Mouse (Mus musculus) forebrain, embryonic 10.5 days (tissue): Measurements from ENCODE around the gene Frem1. TPM values are rescaled to one million over a fixed set of nuclear protein-coding genes. Genes with fewer than 3 reads are reported as not detected.
A peak's percentile ranks its signal among the peaks of the same experiment; 100 is the strongest.

Experiments used
- DNase-seq: peaks from one replicate; pipeline ENCODE4 v3.0.0-alpha.2; 2017; ENCODE audit warnings: low spot score; ENCODE audit errors: extremely low spot score
- H3K27ac ChIP-seq: fragments of 300-500 bp; sonication (generic); 2 replicates; pipeline ENCODE4 v1.5.1; 2016; ENCODE audit warnings: mild to moderate bottlenecking
- H3K27me3 ChIP-seq: fragments of 300-500 bp; sonication (generic); 2 replicates; pipeline ENCODE4 v1.6.1; 2016; ENCODE audit warnings: mild to moderate bottlenecking; ENCODE audit not compliant: poor library complexity, severe bottlenecking
- H3K36me3 ChIP-seq: fragments of 300-500 bp; sonication (generic); replicated peaks from 2 replicates; pipeline ENCODE4 v1.6.1; 2016; ENCODE audit warnings: mild to moderate bottlenecking, moderate library complexity
- H3K4me1 ChIP-seq: fragments of 300-500 bp; sonication (generic); 2 replicates; pipeline ENCODE4 v1.6.1; 2016
- H3K4me3 ChIP-seq: fragments of 300-500 bp; sonication (generic); 2 replicates; pipeline ENCODE4 v1.5.1; 2016; ENCODE audit warnings: mild to moderate bottlenecking, moderate library complexity
- H3K9me3 ChIP-seq: fragments of 300-500 bp; sonication (generic); 2 replicates; pipeline ENCODE4 v1.6.1; 2016; ENCODE audit warnings: mild to moderate bottlenecking, moderate library complexity
- WGBS: fragments of 180-500 bp; shearing (Covaris S2); methylation state at CpG from one replicate; pipeline ENCODE4 v1.1.7; 2016; 5-methylcytosine and 5-hydroxymethylcytosine counted together
- polyA plus RNA-seq: library from polyadenylated mRNA; unstranded; fragments of >200 nt; fragmentation: Nextera tagmentation; extraction: Ambion mirVana; gene quantifications from 2 replicates; pipeline ENCODE4 v1.2.1, GENCODE M21; 2016

Frem1 gene
- 6.2 and 7.2 TPM in 2 replicates for polyA plus RNA-seq

DNA sequence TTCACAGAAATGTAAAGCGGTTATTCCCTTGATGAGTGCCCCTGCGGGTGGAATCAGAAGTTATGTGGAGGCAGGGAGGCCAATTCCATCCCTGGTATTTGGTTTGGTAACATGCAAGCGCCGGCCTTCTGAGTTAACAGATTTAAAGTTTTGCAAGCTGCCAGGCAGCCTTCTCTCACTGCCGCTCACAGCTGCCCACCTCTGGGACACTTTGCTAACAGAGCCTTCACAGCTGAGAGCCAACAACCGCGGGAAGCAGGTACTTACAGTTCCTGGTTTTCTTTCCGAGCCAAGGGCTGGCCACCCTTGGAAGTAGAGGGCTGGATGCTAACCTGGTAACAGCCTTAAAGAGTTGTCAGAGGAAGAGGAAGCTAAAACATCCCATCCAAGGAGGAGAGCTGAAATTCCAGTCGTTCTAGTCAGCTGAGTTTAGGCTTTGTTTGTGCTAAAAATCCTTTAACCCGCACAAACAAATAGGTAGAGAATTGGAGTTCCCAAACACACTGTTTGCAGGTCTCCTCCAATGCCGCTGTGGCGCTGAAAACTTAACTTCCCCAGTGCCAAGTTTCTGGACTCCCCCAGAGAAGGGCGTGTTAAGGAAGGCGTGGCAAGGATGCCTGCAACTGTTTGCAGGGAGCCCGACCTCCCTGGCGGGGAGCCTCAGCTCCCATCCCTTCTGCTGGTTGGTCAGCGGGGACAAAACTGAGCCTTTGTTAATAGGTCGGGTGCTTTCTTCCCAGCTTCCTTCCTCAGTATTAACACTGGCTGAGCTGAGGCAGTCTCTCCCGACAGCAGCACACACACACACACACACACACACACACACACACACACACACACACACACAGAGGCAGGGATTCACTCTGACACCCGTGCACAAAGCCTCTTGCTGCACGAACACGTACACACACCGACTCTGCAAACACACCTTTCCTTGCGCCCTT, at the start of gene Frem1:
Gene Frem1 (minus strand): TSS at position 706 of the 944 bp plus-strand sequence.
- H3K27me3 ChIP-seq = peaks cover 42% of the 10 kb centered on the region
- no peaks in the 10 kb centered on the region for H3K9me3 ChIP-seq
- H3K4me1 ChIP-seq = peaks cover 62% of the 10 kb centered on the region
- no peaks in the 10 kb centered on the region for H3K36me3 ChIP-seq
- WGBS = 1% methylated on average over 24 of the region's 24 CpGs
- DNase-seq = peak; percentile 63
- peak within 1 kb of the TSS; percentile 53 for H3K4me3 ChIP-seq
- peak within 1 kb of the TSS; percentile 79 for H3K27ac ChIP-seq

DNA sequence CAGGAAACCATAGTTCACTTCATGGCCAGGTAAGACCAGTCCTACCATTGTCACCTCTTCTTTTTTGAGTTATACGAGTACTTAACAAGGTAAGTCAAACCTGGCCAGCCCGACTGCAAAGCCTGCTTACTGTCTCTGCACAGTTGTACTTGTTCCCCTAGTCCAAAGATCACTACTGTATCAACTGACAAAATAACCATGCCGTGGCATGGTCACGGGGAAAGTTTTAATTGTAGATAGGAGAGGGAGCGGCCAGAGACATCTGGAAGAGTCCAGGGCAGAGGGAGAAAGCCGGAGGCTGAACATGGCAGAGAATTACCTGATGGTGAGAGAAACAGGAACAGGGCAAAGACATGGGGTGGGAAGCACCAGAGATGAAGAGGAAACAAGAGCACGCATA, 46.9 kb upstream of the Frem1 start:
- Histone ChIP-seq H3K27ac (no peak overlapping the region), H3K4me3 (no peak overlapping the region), H3K4me1 (peaks cover 19% of the 10 kb centered on the region), H3K36me3 (no peaks in the 10 kb centered on the region), H3K27me3 (no peaks in the 10 kb centered on the region), H3K9me3 (no peaks in the 10 kb centered on the region)
- WGBS = 90% methylated on average over 7 of the region's 7 CpGs
- DNase-seq = no peak

DNA sequence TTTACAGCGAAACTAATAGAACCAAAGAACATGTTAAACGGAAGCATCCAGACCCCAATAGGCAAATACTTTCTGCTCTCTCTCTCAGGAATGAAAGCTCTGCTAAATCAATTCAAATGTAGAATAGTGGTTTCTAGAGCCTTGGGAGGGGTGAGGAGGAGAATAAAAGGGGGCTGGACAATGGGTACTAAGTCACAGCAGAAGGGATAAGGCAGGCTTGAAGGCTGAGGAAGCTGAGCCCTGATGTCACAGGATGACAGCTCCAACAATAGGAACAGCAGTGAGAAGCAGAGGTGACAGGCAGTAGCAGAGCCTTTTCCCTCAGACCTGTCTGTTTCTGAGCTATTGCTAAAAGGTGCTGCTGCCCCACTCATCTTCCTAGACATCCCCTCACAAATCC, 41.8 kb upstream of the Frem1 start:
- Histone ChIP-seq H3K4me3 (no peak overlapping the region), H3K9me3 (no peaks in the 10 kb centered on the region), H3K27ac (no peak overlapping the region), H3K36me3 (no peaks in the 10 kb centered on the region), H3K27me3 (no peaks in the 10 kb centered on the region), H3K4me1 (peaks cover 21% of the 10 kb centered on the region)
- no peak for DNase-seq
- 49% methylated on average over 2 of the region's 2 CpGs for WGBS

DNA sequence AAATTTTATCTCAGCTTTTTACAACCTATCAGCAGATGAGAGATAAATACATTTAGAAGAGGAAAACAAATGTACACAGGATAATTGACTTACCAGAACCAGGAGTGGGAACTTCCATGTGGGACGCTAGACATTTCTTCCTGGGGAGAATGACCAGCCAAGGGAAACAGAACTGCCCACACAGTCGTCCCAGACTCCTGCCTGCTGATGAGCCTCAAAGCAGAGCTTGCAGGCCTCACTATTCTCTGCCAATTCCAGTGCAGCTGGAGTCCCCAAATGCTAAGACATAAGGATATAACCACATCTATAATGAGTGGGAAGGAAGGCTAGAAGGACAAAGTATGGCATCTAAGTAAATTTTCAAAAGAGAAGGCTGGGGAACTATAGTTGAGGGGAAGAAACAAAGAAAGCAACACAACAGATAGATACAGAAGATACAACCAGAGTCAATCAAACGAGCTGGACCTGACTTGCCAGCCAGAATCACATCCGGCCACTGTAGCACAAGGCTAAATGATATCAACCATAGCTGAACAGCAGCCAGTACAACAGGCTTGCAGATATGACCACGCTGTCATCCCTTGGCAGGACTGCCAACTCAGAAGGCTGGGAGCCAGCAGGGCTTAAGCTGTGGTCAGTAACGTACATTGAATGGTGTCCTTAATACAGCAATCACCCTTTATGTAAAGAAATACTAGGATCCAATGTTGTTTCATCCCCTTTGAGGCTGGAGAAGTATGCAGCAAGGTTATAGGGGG, 38.7 kb upstream of the Frem1 start:
- Histone ChIP-seq H3K4me3 (no peak overlapping the region), H3K9me3 (no peaks in the 10 kb centered on the region), H3K4me1 (peaks cover 11% of the 10 kb centered on the region), H3K27ac (no peak overlapping the region), H3K27me3 (no peaks in the 10 kb centered on the region), H3K36me3 (no peaks in the 10 kb centered on the region)
- DNase-seq = no peak
- 81% methylated on average over 6 of the region's 6 CpGs for WGBS

DNA sequence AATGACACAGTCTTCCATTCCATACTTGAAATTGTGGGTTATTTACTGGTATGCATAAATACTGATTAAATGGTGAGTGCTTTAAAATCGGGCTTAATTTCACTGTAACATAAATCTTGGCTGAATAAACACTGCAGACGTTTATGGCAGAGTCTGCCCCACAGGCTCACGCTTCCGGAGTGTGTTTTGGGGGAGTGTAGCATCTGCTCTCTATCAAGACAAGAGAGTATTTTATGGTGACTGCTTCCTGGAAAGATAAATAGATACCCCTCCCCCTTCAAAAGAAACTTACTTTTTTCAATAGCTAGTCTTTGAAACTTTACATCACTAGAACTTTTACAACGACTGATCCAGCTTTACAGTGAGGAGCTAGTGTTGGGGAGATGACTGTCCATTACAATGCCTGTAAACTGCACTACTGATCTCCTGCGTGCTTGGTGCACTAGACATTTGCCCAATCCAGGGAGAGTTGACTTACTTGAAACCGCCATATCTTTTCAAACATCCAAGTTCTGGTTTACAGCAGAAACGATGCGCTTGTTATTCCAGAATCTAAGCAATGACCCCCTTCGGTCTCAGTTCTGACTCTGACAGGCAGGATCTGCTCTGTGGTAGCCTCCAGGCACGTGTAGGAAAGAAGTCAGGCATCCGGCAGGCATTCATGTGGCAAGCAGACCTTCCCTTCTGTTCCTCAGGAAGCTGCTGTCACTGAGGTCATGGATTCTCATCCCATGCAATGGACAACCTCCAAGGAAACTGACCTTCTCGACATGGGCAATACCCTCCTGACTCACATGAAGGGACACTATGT, 28.4 kb upstream of the Frem1 start:
- Histone ChIP-seq H3K36me3 (no peaks in the 10 kb centered on the region), H3K9me3 (no peaks in the 10 kb centered on the region), H3K4me1 (no peaks in the 10 kb centered on the region), H3K4me3 (no peak overlapping the region), H3K27me3 (no peaks in the 10 kb centered on the region), H3K27ac (no peak overlapping the region)
- 66% methylated on average over 13 of the region's 13 CpGs for WGBS
- DNase-seq = no peak

DNA sequence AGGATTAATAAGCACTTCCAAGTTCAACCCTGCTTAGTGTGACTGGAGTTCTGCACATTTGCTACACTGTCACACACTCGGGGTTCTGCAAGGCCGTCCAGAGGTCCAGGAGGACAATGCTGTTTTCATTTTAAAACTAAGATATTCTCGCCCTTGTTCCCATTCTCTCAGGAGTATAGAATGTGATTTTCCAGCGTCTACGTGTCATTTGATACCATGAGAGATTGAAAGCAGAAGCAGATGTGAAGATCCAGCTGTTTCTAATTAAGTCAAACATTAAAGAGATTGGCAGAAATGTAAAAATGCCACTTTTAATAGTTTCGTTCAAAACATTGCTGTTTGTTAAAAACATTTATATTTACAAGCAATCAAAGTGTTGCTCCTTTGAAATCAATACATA, 12.1 kb upstream of the Frem1 start:
- Histone ChIP-seq H3K4me1 (peaks cover 6% of the 10 kb centered on the region; the same call in 1 of the 2 replicates), H3K4me3 (no peak overlapping the region), H3K27me3 (no peaks in the 10 kb centered on the region), H3K9me3 (no peaks in the 10 kb centered on the region; the same call in 1 of the 2 replicates), H3K36me3 (no peaks in the 10 kb centered on the region), H3K27ac (no peak overlapping the region)
- no peak for DNase-seq
- 61% methylated on average over 6 of the region's 6 CpGs for WGBS

DNA sequence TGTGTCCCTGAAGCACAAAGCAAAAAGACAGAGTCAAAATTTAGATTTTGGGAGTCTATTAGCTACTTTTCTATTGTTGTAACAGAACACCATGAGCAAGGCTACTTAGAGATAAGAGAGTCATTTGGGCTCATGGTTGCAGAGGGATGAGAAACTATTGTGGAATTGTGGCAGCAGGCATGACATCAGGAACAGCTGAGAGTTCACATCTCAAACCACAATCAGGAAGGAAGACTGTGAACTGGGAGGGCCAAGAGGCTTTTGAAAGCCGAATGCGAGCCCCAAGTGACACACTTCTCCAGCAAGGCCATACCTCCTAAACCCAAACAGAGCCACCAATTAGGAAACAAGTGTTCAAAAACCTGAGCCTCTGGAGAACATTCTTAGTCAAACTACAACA, 9.4 kb upstream of the Frem1 start:
- H3K4me1 ChIP-seq = peaks cover 11% of the 10 kb centered on the region
- H3K27me3 ChIP-seq = no peaks in the 10 kb centered on the region
- no peaks in the 10 kb centered on the region; the same call in 1 of the 2 replicates for H3K9me3 ChIP-seq
- H3K27ac ChIP-seq = no peak overlapping the region
- H3K4me3 ChIP-seq = no peak overlapping the region
- 93% methylated on average over 2 of the region's 2 CpGs for WGBS
- peak; percentile 4 for DNase-seq
- no peaks in the 10 kb centered on the region for H3K36me3 ChIP-seq

DNA sequence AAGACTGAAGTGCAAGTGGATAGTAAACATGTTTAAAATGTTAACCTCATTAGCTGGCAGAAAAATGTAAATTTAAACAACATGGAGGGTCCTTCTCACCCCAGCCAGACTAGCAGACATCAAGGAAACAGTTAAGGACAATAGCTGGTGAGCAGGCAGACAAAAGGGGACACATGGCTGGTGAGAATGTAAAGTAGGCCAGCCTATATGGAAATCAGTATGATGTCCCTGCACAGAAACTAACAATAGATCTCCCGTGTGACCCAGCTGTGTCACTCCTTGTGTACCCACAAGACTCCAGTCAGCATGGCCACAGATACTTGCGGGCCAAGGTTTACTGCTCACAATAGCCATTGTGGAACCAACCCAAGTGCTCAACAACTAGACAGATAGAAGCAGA, 6.5 kb upstream of the Frem1 start:
- Histone ChIP-seq H3K36me3 (no peaks in the 10 kb centered on the region), H3K27me3 (no peaks in the 10 kb centered on the region), H3K9me3 (no peaks in the 10 kb centered on the region; the same call in 1 of the 2 replicates), H3K4me3 (no peak overlapping the region), H3K27ac (no peak overlapping the region), H3K4me1 (peaks cover 6% of the 10 kb centered on the region)
- WGBS = 66% methylated on average over 2 of the region's 2 CpGs
- peak; percentile 5 for DNase-seq

DNA sequence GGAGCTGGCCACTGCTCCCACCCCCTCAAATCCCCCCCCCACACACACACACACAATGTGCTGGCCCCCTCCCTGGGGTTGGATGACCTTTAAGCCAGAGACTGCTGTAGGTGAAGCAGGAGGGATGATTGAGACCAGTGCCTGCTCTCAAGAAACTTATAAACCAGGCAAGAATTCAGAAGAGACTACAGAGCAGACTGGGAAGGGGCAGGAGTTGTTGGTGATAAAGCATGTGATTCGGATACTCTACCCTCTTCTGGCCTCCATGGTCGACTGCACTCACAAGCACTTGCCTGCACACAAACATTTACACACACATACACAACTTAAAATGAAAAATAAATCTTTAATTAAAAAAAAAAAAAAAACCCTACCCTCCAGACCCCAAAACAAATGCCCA, 6.0 kb upstream of the Frem1 start:
- peaks cover 5% of the 10 kb centered on the region for H3K4me1 ChIP-seq
- DNase-seq = peak; percentile 11
- WGBS = 68% methylated on average over 2 of the region's 2 CpGs
- no peaks in the 10 kb centered on the region for H3K36me3 ChIP-seq
- no peaks in the 10 kb centered on the region for H3K27me3 ChIP-seq
- no peak overlapping the region for H3K4me3 ChIP-seq
- 0 out of 2 replicates have a peak overlapping the region, but pooled peaks have one; percentile 27 for H3K27ac ChIP-seq
- no peaks in the 10 kb centered on the region; the same call in 1 of the 2 replicates for H3K9me3 ChIP-seq

DNA sequence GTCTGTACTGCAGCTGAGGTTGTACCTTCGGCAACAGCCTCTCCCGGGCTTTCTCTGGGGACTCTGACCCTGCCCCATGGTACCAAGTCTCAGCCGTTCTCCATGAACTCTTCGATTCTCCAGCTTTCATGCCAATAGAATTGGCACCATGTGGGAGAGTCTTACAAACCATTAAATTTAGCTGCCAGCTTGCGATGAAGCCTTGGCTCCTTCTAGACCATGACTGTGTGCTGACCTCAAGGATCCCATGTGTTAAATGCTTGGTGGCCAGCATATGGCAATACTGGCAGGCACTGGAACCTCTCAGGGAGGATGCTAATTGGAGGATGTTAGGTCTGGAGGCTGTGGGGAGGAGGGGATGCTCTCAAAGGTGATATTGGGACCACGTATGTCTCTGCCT, 4.4 kb upstream of the Frem1 start:
- WGBS = 93% methylated on average over 6 of the region's 6 CpGs
- no peak overlapping the region for H3K4me3 ChIP-seq
- no peaks in the 10 kb centered on the region for H3K36me3 ChIP-seq
- H3K4me1 ChIP-seq = peaks cover 21% of the 10 kb centered on the region
- peaks cover 2% of the 10 kb centered on the region; the same call in 1 of the 2 replicates for H3K27me3 ChIP-seq
- peak; percentile 9 for DNase-seq
- H3K27ac ChIP-seq = no peak overlapping the region
- no peaks in the 10 kb centered on the region; the same call in 1 of the 2 replicates for H3K9me3 ChIP-seq

DNA sequence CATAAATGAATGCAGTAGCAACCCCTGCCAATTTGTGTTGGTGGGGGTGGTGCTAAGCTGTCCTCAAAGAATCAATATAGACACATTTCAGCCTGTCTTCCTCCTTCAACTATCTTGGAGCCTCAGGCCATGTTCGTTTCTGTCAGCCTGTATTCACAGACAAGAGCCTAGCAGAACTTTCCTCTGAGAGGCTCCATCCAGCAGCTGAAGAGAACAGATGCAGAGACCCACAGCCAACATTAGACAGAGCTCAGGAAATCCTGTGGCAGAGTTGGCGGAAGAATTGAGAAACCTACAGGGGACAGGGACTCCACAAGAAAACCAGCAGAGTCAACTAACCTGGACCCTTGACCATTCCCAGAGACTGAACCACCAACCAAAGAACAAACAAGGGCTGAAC, 3.3 kb upstream of the Frem1 start:
- Histone ChIP-seq H3K27ac (no peak overlapping the region), H3K4me3 (no peak overlapping the region), H3K36me3 (no peaks in the 10 kb centered on the region), H3K9me3 (no peaks in the 10 kb centered on the region; the same call in 1 of the 2 replicates), H3K4me1 (peaks cover 32% of the 10 kb centered on the region), H3K27me3 (peaks cover 12% of the 10 kb centered on the region)
- DNase-seq = peak; percentile 4
- 72% methylated on average over 2 of the region's 2 CpGs for WGBS

DNA sequence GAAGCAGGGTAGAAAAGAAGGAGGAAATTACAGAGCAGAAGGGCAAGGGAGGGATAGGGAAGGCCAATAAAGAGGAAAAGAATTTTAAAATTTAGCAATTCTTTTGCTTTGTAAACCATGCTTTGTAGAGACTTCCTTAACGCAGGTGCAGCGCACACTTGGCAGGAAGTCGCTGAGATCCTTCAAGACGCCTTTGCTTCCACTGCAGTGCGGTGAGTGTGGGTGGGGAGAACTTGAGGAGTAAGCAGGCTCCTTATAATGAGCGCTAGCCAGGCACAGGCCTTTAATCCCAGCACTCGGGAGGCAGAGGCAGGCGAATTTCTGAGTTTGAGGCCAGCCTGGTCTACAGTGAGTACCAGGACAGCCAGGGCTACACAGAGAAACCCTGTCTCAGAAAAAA, 1.1 kb upstream of the Frem1 start:
- H3K27me3 ChIP-seq = peaks cover 30% of the 10 kb centered on the region
- H3K4me3 ChIP-seq = no peak overlapping the region
- DNase-seq = no peak
- H3K9me3 ChIP-seq = no peaks in the 10 kb centered on the region
- H3K27ac ChIP-seq = no peak overlapping the region
- H3K36me3 ChIP-seq = no peaks in the 10 kb centered on the region
- H3K4me1 ChIP-seq = peaks cover 49% of the 10 kb centered on the region
- 90% methylated on average over 8 of the region's 8 CpGs for WGBS
